Mouse (Mus musculus) megakaryocyte, embryonic 14.5 days (primary cell): ENCODE measurements around the gene Dnaja2. TPM values are rescaled to one million over a fixed set of nuclear protein-coding genes. Genes with fewer than 3 reads are reported as not detected.

Source experiments
- H3K27me3 ChIP-seq: replicated peaks from 2 replicates; pipeline ENCODE3; 2012; ENCODE audit warnings: inconsistent platforms
- H3K36me3 ChIP-seq: replicated peaks from 2 replicates; pipeline ENCODE3; 2012; ENCODE audit warnings: low read length, inconsistent platforms, mixed read lengths
- H3K4me1 ChIP-seq: 2 replicates; pipeline ENCODE4 v1.6.1; 2012; ENCODE audit warnings: inconsistent platforms
- H3K4me3 ChIP-seq: replicated peaks from 2 replicates; pipeline ENCODE3; 2012; ENCODE audit warnings: moderate library complexity, mild to moderate bottlenecking, inconsistent platforms
- H3K9me3 ChIP-seq: 2 replicates; pipeline ENCODE4 v1.6.1; 2012; ENCODE audit warnings: inconsistent platforms
- FLI1 ChIP-seq: IDR thresholded peaks from 2 replicates; pipeline ENCODE4 v1.6.1; 2012; ENCODE audit warnings: low read length, inconsistent platforms, mixed read lengths
- GATA1 ChIP-seq: IDR thresholded peaks from 3 replicates; pipeline ENCODE4 v1.6.1; 2012; ENCODE audit warnings: mixed read lengths, low read length, inconsistent platforms, borderline replicate concordance
- polyA plus RNA-seq: library from polyadenylated mRNA; stranded (reverse); fragments of >175 nt; gene quantifications from 2 replicates; pipeline ENCODE4 v1.2.3, GENCODE M21; 2012; ENCODE audit warnings: low replicate concordance; ENCODE audit not compliant: insufficient read depth

Dnaja2 gene
- polyA plus RNA-seq, 1 experiment: 44.5 TPM

GRCm38 (mm10) chr8:85526105-85526504 lies 29.0 kb downstream of the Dnaja2 start:
- TF ChIP-seq FLI1: no peak
- no peak for TF ChIP-seq GATA1
- no peaks in the 10 kb centered on the region for H3K27me3 ChIP-seq
- peaks cover 14% of the 10 kb centered on the region; the same call in 1 of the 2 replicates for H3K4me1 ChIP-seq
- H3K4me3 ChIP-seq: no peak overlapping the region
- peaks cover 8% of the 10 kb centered on the region; the same call in 1 of the 2 replicates for H3K9me3 ChIP-seq
- H3K36me3 ChIP-seq: peaks cover 53% of the 10 kb centered on the region

DNA sequence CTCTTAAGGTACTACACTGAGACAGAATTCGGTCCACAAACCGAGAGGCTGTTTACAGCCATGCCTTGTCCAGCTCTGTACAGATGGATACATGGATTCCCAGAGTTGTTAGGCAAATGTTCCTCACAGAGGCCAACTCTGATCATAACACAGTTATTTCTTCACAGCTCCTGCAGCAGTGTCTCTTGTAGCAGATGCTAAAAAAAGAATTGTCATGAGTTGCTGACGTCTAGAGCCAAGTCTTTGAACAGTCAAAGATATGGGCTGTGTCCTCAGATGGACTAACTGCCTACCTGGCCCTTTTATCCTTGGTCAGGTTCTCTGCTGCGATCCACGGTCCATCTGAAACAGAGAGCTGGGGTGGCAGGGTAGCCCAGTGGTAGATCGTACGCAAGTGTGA lies 31.1 kb downstream of the Dnaja2 start:
- peaks cover 53% of the 10 kb centered on the region for H3K36me3 ChIP-seq
- H3K9me3 ChIP-seq: no peaks in the 10 kb centered on the region
- TF ChIP-seq FLI1 (no peak), GATA1 (no peak)

DNA sequence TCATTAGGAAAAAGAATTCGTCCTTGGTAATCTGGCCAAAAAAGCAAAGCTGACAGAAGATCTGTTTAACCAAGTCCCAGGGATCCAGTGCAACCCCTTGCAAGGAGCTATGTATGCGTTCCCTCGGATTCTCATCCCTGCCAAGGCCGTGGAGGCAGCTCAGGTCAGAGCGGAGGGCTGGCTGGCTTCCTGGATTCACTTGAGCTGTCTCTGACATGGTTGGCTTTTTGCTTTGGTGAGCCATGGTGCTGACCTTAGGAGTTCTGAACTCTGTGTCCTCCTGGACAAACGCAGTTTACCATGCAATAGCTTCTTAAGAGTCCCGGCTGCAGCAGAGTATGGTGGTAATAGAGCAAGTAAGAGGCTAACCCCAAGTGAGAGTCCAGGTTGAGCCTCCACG lies 33.8 kb downstream of the Dnaja2 start:
- TF ChIP-seq GATA1: no peak
- no peak for TF ChIP-seq FLI1
- no peaks in the 10 kb centered on the region for H3K27me3 ChIP-seq
- H3K36me3 ChIP-seq: peaks cover 72% of the 10 kb centered on the region
- H3K4me1 ChIP-seq: peaks cover 8% of the 10 kb centered on the region; the same call in 1 of the 2 replicates
- H3K9me3 ChIP-seq: no peaks in the 10 kb centered on the region
- no peak overlapping the region for H3K4me3 ChIP-seq

More for the DNA sequence above, 31.1 kb downstream of the Dnaja2 start:
- H3K4me3 ChIP-seq: no peak overlapping the region
- H3K27me3 ChIP-seq: no peaks in the 10 kb centered on the region
- peaks cover 10% of the 10 kb centered on the region; the same call in 1 of the 2 replicates for H3K4me1 ChIP-seq

GRCm38 (mm10) chr8:85520586-85520985 lies 34.6 kb downstream of the Dnaja2 start:
- TF ChIP-seq FLI1 (no peak), GATA1 (no peak)
- H3K36me3 ChIP-seq: peaks cover 79% of the 10 kb centered on the region
- no peak overlapping the region for H3K4me3 ChIP-seq
- H3K9me3 ChIP-seq: no peaks in the 10 kb centered on the region
- no peaks in the 10 kb centered on the region for H3K27me3 ChIP-seq
- H3K4me1 ChIP-seq: peaks cover 11% of the 10 kb centered on the region

DNA sequence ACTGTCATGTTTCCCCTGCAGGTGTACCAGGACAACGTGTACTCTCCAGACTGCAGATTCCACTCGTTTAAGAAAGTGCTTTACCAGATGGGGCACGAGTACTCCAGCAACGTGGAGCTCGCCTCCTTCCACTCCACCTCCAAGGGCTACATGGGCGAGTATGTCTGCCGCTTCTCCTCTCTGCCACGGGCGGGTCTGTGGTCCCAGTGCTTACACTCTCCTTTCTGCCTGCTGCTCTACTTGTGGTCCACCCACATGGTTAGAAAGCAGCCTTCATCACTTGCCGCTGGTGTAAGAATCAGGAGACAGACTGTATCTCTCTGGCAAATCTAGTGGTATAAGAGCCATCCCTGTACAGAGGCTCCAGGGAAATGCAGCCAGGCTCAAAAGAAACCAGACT lies 37.2 kb downstream of the Dnaja2 start:
- H3K4me1 ChIP-seq: peaks cover 19% of the 10 kb centered on the region
- TF ChIP-seq GATA1 (no peak), FLI1 (no peak)
- H3K36me3 ChIP-seq: peaks cover 78% of the 10 kb centered on the region
- H3K4me3 ChIP-seq: no peak overlapping the region
- H3K9me3 ChIP-seq: no peaks in the 10 kb centered on the region
- no peaks in the 10 kb centered on the region for H3K27me3 ChIP-seq

- Histone ChIP-seq H3K4me3 (no peak overlapping the region), H3K9me3 (no peaks in the 10 kb centered on the region), H3K4me1 (peaks cover 16% of the 10 kb centered on the region), H3K27me3 (no peaks in the 10 kb centered on the region), H3K36me3 (peaks cover 74% of the 10 kb centered on the region)
- TF ChIP-seq GATA1 (no peak), FLI1 (no peak)
These were observed 37.8 kb downstream of the Dnaja2 start for GRCm38 (mm10) chr8:85517336-85517735.

- Histone ChIP-seq H3K9me3 (no peaks in the 10 kb centered on the region), H3K4me3 (no peak overlapping the region), H3K27me3 (no peaks in the 10 kb centered on the region), H3K36me3 (peaks cover 72% of the 10 kb centered on the region), H3K4me1 (peaks cover 13% of the 10 kb centered on the region)
- no peak for TF ChIP-seq GATA1
- TF ChIP-seq FLI1: no peak
These were observed 39.8 kb downstream of the Dnaja2 start for GRCm38 (mm10) chr8:85515391-85515790.

DNA sequence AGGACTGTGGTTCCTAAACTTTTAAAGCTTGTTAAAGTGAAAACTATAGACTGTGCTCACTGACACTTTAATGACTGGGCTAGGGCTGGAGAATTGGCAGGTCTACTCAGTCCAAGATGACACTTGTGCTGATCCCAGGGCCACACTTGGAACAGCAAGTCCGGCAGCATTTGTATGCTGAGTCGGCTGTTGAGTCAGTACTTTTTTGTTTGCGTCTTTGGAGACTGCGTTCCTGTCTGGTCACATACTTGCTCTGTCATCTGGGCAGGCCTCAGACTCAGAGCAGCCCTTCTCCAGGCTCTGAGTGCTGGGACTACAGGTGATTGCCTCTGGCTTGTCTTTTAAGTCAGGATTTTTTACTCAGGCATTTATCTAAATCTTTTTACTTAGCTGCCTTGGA lies 41.9 kb downstream of the Dnaja2 start:
- TF ChIP-seq GATA1 (no peak), FLI1 (no peak)
- H3K4me1 ChIP-seq: peaks cover 13% of the 10 kb centered on the region
- H3K27me3 ChIP-seq: no peaks in the 10 kb centered on the region
- H3K9me3 ChIP-seq: no peaks in the 10 kb centered on the region
- H3K36me3 ChIP-seq: peaks cover 77% of the 10 kb centered on the region
- H3K4me3 ChIP-seq: no peak overlapping the region

DNA sequence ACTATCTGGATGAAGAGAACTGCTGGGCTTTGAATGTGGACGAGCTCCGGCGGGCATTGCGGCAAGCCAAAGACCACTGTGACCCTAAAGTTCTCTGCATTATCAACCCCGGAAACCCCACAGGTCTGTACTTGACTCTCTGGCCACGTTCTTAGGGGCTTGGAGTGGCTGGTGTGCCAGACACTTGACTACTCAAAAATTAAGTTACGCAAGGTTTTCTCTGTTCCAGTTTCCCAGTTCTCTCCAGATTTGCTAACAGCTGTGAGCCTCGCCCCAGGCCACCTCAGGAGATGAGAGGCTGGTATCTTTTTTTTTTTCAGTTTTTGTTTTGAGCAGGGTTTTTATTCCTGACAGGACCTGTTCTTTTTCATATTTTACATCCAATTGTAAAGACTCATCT lies 42.9 kb downstream of the Dnaja2 start:
- TF ChIP-seq GATA1 (no peak), FLI1 (no peak)
- Histone ChIP-seq H3K36me3 (peaks cover 73% of the 10 kb centered on the region), H3K4me3 (no peak overlapping the region), H3K9me3 (no peaks in the 10 kb centered on the region), H3K4me1 (peaks cover 13% of the 10 kb centered on the region), H3K27me3 (no peaks in the 10 kb centered on the region)

DNA sequence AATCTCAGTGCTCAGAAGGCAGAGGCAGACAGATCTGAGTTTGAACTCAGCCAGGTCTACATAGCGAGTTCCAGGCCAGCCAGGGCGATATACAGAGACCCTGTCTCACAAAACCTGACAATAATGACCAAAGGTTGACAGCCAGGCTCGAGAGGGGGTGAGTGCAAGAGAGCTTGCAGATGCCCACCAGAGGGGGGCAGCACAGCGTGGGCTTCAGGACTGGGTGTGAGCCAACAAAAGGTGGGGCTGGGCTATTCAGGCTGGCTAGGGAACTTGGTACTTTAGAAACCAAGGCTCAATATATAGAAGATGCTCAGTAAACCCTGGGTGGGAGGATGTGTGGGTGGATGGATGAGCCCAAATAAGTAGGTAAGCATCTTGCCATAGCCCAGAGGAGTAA lies 46.5 kb downstream of the Dnaja2 start:
- H3K4me3 ChIP-seq: no peak overlapping the region
- no peaks in the 10 kb centered on the region for H3K9me3 ChIP-seq
- H3K27me3 ChIP-seq: no peaks in the 10 kb centered on the region
- no peak for TF ChIP-seq FLI1
- no peak for TF ChIP-seq GATA1
- H3K4me1 ChIP-seq: peaks cover 9% of the 10 kb centered on the region
- peaks cover 78% of the 10 kb centered on the region for H3K36me3 ChIP-seq

DNA sequence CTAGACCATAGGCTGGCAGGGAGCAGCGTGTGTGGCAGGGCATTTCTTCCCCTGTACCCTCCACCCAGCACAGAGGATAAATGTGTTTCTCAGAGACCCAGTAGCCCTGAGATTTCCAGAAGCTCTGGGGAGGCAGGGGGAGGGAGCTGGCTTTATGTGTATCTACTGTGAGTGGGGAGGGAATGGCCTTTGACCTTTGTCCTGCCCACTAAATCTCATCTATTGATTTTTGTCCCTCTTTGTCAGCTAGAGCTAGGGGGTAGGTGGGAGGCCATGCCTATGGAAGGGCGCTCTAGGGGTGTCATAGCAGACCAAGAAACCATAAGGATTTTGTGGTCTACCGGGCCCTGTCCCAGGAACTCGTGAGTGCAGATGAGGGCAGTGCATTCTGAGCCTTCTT lies 48.5 kb downstream of the Dnaja2 start:
- peak overlapping the region; percentile 14 for H3K4me3 ChIP-seq
- TF ChIP-seq FLI1 (no peak), GATA1 (no peak)
- no peaks in the 10 kb centered on the region for H3K27me3 ChIP-seq
- H3K4me1 ChIP-seq: peaks cover 3% of the 10 kb centered on the region; the same call in 1 of the 2 replicates
- H3K9me3 ChIP-seq: no peaks in the 10 kb centered on the region
- peaks cover 70% of the 10 kb centered on the region for H3K36me3 ChIP-seq
